Mouse (Mus musculus) lung, embryonic 16.5 days (tissue): ENCODE data around the gene Fam126a. TPM values are rescaled to one million over a fixed set of nuclear protein-coding genes. Genes with fewer than 3 reads are reported as not detected.

ENCODE experiments used
- ATAC-seq: fragments of 200-750 bp; cut with Nextera tagmentation; 2 replicates; pipeline ENCODE4 v1.8.0; 2017; ENCODE audit warnings: low read depth, mild to moderate bottlenecking, moderate library complexity
- H3K27ac ChIP-seq: fragments of 300-500 bp; sonication (generic); 2 replicates; pipeline ENCODE4 v1.5.1; 2014; ENCODE audit warnings: mild to moderate bottlenecking, control low read depth, low read length
- H3K27me3 ChIP-seq: fragments of 300-500 bp; sonication (generic); 2 replicates; pipeline ENCODE4 v1.6.1; 2014; ENCODE audit warnings: low read depth, low read length, mixed read lengths; ENCODE audit not compliant: control insufficient read depth, insufficient read depth
- H3K36me3 ChIP-seq: fragments of 300-500 bp; sonication (generic); 2 replicates; pipeline ENCODE4 v1.6.1; 2014; ENCODE audit warnings: low read length; ENCODE audit not compliant: control insufficient read depth, insufficient read depth
- H3K4me1 ChIP-seq: fragments of 300-500 bp; sonication (generic); replicated peaks from 2 replicates; pipeline ENCODE4 v1.6.1; 2014; ENCODE audit warnings: low read length, mixed read lengths; ENCODE audit not compliant: control insufficient read depth, insufficient read depth
- H3K4me2 ChIP-seq: fragments of 300-500 bp; sonication (generic); 2 replicates; pipeline ENCODE4 v1.6.1; 2014; ENCODE audit warnings: low read depth, low read length, control low read depth
- H3K4me3 ChIP-seq: fragments of 300-500 bp; sonication (generic); 2 replicates; pipeline ENCODE4 v1.5.1; 2014; ENCODE audit warnings: mild to moderate bottlenecking, low read length, control low read depth
- H3K9ac ChIP-seq: fragments of 300-500 bp; sonication (generic); 2 replicates; pipeline ENCODE4 v1.6.1; 2014; ENCODE audit warnings: low read length, control low read depth
- H3K9me3 ChIP-seq: fragments of 300-500 bp; sonication (generic); 2 replicates; pipeline ENCODE4 v1.6.1; 2016; ENCODE audit warnings: low read length; ENCODE audit not compliant: control insufficient read depth
- WGBS: fragments of 180-500 bp; shearing (Covaris S2); extraction: QIAGEN DNeasy Blood & Tissue Kit; methylation state at CpG from one replicate; pipeline ENCODE4 v1.1.7; 2014; 5-methylcytosine and 5-hydroxymethylcytosine counted together
- polyA plus RNA-seq: library from polyadenylated mRNA; unstranded; fragments of >200 nt; fragmentation: Nextera tagmentation; extraction: Ambion mirVana; gene quantifications from 2 replicates; pipeline ENCODE4 v1.2.1, GENCODE M21; 2015

Gene Fam126a
- polyA plus RNA-seq, 1 experiment from 2014 or later: 17.1 TPM

- ATAC-seq: no peak
- H3K9ac ChIP-seq: no peak overlapping the region
- no peak overlapping the region for H3K4me3 ChIP-seq
- H3K27me3 ChIP-seq: no peaks in the 10 kb centered on the region
- H3K4me1 ChIP-seq: no peaks in the 10 kb centered on the region
- WGBS: 69% methylated on average over 1 of the region's 1 CpGs
- H3K27ac ChIP-seq: no peak overlapping the region
- peaks cover 5% of the 10 kb centered on the region for H3K36me3 ChIP-seq
- H3K9me3 ChIP-seq: no peaks in the 10 kb centered on the region
- H3K4me2 ChIP-seq: no peak overlapping the region
Observed at GRCm38 (mm10) chr5:23982081-23982480, 48.4 kb downstream of the Fam126a start.

DNA sequence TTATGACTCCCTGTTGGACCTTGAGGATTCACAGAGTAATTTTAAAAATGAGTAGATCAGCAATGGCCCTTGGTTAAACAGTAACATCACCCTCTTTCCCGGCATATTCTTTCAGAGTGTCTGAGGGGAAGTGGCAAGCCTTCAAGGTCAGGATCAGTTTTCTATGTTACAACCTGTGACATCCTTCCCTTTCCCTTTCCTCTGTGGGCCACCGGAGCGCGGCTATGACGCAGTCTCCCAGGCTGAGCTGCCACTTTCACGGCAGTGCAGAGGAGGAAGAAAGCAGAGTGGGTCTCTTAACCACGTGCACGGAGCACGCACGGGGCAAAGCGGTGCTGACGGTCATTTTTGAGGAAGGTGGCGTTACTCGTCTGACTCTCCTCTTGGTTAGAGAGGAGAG lies 52.0 kb downstream of the Fam126a start:
- Histone ChIP-seq H3K4me2 (no peak overlapping the region), H3K27me3 (no peaks in the 10 kb centered on the region), H3K4me3 (no peak overlapping the region), H3K36me3 (peaks cover 5% of the 10 kb centered on the region), H3K9ac (no peak overlapping the region), H3K27ac (no peak overlapping the region), H3K4me1 (no peaks in the 10 kb centered on the region), H3K9me3 (no peaks in the 10 kb centered on the region)
- WGBS: 81% methylated on average over 14 of the region's 14 CpGs
- no peak for ATAC-seq

- no peak overlapping the region for H3K9ac ChIP-seq
- no peaks in the 10 kb centered on the region for H3K27me3 ChIP-seq
- H3K36me3 ChIP-seq: peaks cover 5% of the 10 kb centered on the region
- no peaks in the 10 kb centered on the region for H3K4me1 ChIP-seq
- no peak overlapping the region for H3K27ac ChIP-seq
- 51% methylated on average over 3 of the region's 3 CpGs for WGBS
- peak; percentile 68; the same call in 1 of the 2 replicates for ATAC-seq
- H3K9me3 ChIP-seq: no peaks in the 10 kb centered on the region
- no peak overlapping the region for H3K4me2 ChIP-seq
- no peak overlapping the region for H3K4me3 ChIP-seq
Observed at GRCm38 (mm10) chr5:23974994-23975575, 55.4 kb downstream of the Fam126a start.

DNA sequence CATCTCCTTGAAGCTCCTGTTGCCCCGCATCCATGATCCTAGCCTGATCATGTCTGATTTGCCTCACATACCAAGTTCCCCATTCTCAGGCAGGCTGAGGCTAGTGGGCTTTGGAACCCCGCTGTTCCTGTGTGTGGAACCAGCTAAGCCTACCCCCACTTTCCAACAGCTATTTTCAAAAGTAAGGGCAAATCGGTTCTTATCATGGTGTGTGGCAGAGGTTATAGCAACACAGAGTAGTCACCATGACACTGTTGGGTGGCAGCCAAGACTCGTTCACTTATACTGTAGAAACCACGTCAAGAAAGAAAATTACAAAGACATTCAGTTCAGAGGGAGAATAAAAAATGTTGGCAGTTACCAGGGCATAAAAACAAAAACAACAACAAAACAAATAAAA lies 62.8 kb downstream of the Fam126a start:
- ATAC-seq: peak; percentile 54; the same call in 1 of the 2 replicates
- no peak overlapping the region for H3K9ac ChIP-seq

DNA sequence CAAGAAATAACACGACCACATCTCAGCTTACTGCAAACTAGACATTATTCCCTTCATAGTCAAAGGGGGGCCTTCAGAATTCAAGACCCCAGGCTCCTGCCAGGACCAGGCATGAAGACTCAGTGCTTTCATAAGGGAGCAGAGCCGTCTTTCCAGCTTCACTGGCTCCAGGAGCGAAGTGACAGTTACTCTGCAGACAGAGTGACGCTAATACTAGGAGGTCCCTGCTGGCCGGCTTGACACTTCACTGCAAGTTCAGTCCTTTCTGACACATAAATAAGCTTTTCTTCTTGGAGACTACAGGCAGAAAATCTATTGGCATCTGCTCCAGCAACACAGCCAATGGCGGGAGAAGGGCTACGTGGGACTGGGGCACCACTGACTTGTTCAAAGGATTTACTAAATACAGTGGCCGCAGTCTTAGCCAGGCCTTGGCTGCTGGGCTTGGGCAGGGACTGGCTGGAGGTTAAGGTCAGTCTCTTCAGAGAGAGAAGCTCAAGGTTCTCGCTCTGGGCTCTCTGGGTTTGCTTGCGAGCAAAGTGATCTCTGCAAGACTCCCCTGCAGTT lies 65.8 kb downstream of the Fam126a start:
- no peak for ATAC-seq
- H3K4me1 ChIP-seq: peaks cover 4% of the 10 kb centered on the region; the same call in 1 of the 2 replicates
- H3K9ac ChIP-seq: no peak overlapping the region
- no peak overlapping the region for H3K4me3 ChIP-seq
- H3K27ac ChIP-seq: no peak overlapping the region
- no peak overlapping the region for H3K4me2 ChIP-seq
- WGBS: 69% methylated on average over 10 of the region's 10 CpGs
- H3K9me3 ChIP-seq: no peaks in the 10 kb centered on the region
- no peaks in the 10 kb centered on the region for H3K36me3 ChIP-seq
- H3K27me3 ChIP-seq: no peaks in the 10 kb centered on the region

More for the DNA sequence above, 62.8 kb downstream of the Fam126a start:
- 40% methylated on average over 5 of the region's 5 CpGs for WGBS
- H3K4me1 ChIP-seq: no peaks in the 10 kb centered on the region; the same call in 1 of the 2 replicates
- no peaks in the 10 kb centered on the region for H3K36me3 ChIP-seq
- H3K27ac ChIP-seq: no peak overlapping the region
- H3K4me3 ChIP-seq: no peak overlapping the region
- no peak overlapping the region for H3K4me2 ChIP-seq
- no peaks in the 10 kb centered on the region for H3K27me3 ChIP-seq
- no peaks in the 10 kb centered on the region for H3K9me3 ChIP-seq

- H3K9ac ChIP-seq: no peak overlapping the region
- ATAC-seq: no peak
- no peaks in the 10 kb centered on the region for H3K36me3 ChIP-seq
- no peaks in the 10 kb centered on the region for H3K4me1 ChIP-seq
- H3K9me3 ChIP-seq: peaks cover 4% of the 10 kb centered on the region; the same call in 1 of the 2 replicates
- H3K27ac ChIP-seq: no peak overlapping the region
- WGBS: 92% methylated on average over 5 of the region's 5 CpGs
- no peak overlapping the region for H3K4me3 ChIP-seq
- no peak overlapping the region for H3K4me2 ChIP-seq
- no peaks in the 10 kb centered on the region for H3K27me3 ChIP-seq
Observed at GRCm38 (mm10) chr5:23953047-23953446, 77.4 kb downstream of the Fam126a start.

DNA sequence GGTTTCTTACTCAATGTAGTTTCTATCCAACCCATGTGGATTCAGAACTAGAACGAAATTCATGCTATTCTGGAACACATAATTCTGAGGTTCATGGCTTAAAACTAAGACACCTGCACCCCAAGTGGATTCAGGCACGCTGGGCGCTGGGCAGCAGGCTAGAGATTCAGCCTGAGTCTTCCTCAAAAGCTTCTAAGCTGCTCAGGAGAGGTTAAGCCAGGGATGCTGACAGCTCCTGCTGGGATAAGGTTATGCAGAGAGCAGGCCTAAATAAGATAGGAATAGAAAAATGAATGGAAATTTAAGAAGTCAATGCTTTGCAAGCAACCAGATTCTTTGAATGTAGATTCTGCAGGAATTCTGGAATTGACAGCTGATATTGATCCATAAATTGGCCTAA lies 82.4 kb downstream of the Fam126a start:
- no peak for ATAC-seq
- H3K27ac ChIP-seq: no peak overlapping the region
- H3K27me3 ChIP-seq: no peaks in the 10 kb centered on the region
- WGBS: 55% methylated on average over 3 of the region's 3 CpGs
- no peak overlapping the region for H3K4me3 ChIP-seq
- no peak overlapping the region for H3K4me2 ChIP-seq
- H3K9me3 ChIP-seq: peaks cover under 1% of the 10 kb centered on the region; the same call in 1 of the 2 replicates
- no peaks in the 10 kb centered on the region for H3K4me1 ChIP-seq
- no peaks in the 10 kb centered on the region for H3K36me3 ChIP-seq
- H3K9ac ChIP-seq: no peak overlapping the region

DNA sequence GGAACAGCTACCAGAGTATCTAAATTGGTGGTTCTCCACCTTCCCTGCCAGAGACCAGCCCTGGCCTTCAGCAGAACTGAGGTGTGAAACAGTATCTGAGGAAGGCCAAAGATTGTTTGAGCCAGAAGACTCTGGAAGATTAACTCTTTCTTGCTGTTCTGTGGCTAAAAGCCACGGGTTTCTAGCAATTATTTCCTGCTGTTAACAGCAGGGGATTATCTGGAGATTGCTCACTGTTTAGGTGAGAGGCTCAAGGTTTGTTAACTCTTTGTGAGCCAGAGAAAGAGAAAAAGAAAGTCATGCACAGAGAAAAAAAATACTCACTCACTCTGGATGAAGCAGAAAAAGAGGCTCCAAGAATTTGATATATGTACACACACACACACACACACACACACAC lies 85.4 kb downstream of the Fam126a start:
- H3K27me3 ChIP-seq: no peaks in the 10 kb centered on the region
- H3K36me3 ChIP-seq: no peaks in the 10 kb centered on the region
- H3K4me3 ChIP-seq: no peak overlapping the region
- 2% methylated on average over 1 of the region's 1 CpGs for WGBS
- no peak for ATAC-seq
- no peaks in the 10 kb centered on the region for H3K4me1 ChIP-seq
- no peak overlapping the region for H3K27ac ChIP-seq
- H3K4me2 ChIP-seq: no peak overlapping the region
- H3K9ac ChIP-seq: no peak overlapping the region
- no peaks in the 10 kb centered on the region for H3K9me3 ChIP-seq

- Histone ChIP-seq H3K9me3 (no peaks in the 10 kb centered on the region), H3K4me3 (no peak overlapping the region), H3K4me2 (no peak overlapping the region), H3K9ac (no peak overlapping the region), H3K27ac (no peak overlapping the region), H3K4me1 (no peaks in the 10 kb centered on the region), H3K27me3 (no peaks in the 10 kb centered on the region), H3K36me3 (no peaks in the 10 kb centered on the region)
- ATAC-seq: no peak
- WGBS: 75% methylated on average over 2 of the region's 2 CpGs
Observed at GRCm38 (mm10) chr5:23943534-23943933, 87.0 kb downstream of the Fam126a start.
